Mouse (Mus musculus) neutrophil, adult 5-6 weeks (primary cell): ENCODE results near the gene Sh2d6. TPM values are rescaled to one million over a fixed set of nuclear protein-coding genes. Genes with fewer than 3 reads are reported as not detected.

ENCODE experiments used
- ATAC-seq: fragments of 151-379, 151-347 bp; 2 replicates; pipeline ENCODE4 v1.8.0; 2017; ENCODE audit warnings: mild to moderate bottlenecking, moderate TSS enrichment; ENCODE audit not compliant: insufficient number of reproducible peaks, poor library complexity, low FRiP score, severe bottlenecking; ENCODE audit errors: extremely low read depth
- total RNA-seq: library from RNA; stranded (forward); fragments of 200-1000 nt; gene quantifications from 2 replicates; pipeline ENCODE4 v1.2.3, GENCODE M21; 2017

The Sh2d6 gene
- 1.3 TPM in 1 of 2 replicates, not detected in the other for total RNA-seq

DNA sequence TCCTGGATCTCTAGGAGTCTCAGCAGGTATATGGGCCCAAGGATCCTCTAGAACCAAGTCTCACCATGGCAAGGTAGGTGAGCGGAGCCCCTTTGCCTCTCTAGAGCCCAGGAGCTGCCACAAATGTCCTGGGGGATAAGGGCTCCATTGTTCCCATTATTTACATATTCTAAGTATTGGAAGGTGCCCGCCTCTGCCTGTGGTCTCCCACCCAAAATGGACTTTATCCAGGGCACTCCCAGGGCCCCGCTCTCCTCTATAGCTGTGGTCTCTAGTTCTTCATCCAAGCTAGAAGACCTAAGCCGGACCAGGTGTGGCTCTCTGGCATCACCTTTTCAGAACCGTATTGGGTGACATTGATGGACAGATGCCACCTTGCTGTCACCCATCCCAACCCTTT lies at the start of gene Sh2d6:
Gene Sh2d6, minus strand, starts transcription at position 101 of the 400 bp plus-strand sequence.
- no peak for ATAC-seq

DNA sequence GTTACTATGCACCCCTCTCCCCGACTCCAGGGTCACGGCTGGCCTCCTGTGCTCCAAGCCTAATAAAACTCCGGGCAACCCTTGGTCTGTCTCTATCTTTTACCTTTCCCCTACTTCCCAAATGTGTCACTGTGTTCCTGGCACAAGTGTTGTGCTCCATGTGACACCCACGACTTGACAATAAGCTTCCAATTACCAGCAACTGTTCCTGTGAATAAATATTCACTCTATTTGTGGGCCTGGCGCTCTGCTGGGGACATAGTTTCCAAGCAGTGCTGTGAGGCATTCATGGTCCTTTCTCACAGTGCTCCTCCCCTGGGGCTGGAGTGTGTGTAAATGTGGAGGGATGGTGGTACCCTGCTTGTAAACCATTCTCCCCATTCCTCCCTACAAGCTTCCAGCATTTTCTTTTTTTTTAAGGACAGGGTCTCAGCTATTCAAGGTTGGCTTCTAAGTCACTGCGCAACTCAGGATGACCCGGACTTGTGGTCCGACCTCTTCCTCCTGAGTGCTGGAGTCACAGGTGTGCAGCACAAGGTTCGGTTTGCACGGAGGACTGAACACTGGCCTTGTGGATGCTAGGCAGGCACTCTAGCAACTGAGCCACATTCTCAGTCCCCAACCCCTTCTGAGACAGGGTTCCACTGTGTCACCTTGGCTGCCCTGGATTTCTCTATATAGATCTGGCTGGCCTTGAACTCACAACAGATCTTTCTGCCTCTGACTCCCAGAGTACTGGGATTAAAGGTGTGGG lies 49.3 kb upstream of the Sh2d6 start:
- ATAC-seq = no peak

DNA sequence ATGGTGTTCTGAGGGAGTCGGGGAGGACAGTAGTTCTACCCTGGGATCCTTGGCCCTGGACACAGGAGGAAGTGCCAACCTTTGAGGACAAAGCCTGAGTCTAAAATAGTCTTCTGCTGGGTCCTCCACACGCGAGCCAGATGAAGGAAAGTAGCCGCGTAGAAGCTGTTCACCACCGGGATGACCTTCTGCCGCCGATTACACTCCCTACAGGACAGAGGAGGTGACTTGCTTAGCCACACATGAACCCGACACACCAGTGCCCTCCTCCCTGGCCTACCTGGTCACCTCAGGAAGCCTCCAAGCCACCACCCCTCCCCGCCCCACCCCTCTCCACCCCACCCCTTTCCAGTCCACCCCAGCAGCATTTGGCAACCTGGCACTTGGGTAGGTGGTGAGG lies 47.2 kb upstream of the Sh2d6 start:
- ATAC-seq = no peak

DNA sequence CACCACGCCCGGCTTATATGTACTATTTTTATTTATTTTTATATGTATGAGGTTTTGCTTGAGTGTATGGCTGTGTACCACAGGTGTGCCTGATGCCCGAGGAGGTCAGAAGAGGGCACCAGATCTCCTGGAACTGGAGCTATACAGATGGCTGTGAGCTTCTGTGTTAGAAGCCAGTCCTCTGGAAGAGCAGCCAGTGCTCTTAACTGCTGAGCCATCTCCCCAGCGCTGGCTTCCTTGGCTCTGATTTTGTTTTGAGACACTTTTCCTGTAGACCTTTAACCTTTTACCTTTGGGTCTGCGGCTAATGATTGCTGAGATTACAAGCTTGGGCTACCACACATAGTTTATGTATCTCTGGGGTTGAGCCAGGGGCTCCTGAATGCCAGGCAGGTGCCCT lies 46.0 kb upstream of the Sh2d6 start:
- no peak for ATAC-seq

DNA sequence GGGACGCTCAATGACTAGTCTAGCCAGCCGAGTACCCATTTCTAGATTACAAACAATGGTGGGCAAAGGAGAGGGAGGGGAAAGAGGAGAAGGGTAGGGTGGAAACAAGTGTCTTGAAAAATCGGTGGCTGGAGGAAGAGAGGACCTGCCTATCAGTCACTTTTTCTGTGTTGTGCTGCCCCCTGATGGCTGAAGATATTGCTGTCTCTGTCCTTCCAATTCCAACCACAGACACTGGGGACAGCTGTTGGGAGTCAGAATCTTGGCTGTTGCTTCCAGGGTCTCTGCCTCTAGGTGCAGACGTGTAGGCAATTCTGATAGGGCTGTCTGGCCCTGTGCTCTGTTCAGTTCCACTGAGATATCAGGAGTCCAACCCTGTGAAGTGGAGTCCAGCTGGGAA lies 44.5 kb upstream of the Sh2d6 start:
- peak; percentile 88 for ATAC-seq

DNA sequence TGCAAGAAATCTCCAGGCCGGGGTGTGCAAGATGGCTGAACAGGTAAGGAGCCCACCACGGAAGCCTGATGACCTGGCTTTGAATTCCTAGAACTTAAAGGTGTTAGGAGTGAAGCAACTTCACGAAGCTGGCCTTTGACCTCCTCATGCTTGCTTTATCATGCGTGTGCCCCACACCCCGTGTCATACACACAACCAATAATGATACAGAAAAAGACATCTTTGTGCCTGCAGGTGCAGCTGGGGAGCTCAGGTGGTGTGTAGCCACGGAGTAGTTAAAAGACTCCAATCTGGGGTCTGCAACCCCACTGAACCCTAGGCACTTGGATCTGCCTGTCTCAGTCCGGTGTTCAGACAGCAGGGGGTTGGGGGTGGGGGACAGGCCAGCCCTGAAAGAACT lies 44.0 kb upstream of the Sh2d6 start:
- ATAC-seq = no peak

DNA sequence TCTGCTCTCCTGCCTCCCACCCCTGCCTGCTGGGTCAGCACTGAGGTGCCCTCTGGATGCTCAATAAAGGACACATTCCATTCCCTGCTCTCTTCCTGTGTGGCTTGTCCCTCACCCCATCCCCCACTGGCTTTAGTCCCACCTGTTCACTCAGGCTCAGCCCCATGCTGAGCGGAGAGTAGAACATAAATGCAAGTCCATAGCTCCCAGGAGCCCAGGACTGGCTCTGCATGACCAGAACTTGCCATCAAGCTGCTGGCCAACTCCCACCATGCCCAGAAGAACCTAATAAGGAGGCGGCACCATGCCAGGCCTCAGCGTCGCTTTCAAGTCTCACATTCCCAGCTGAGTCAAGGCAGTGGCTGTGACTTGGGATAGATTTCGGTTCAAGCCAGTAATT lies 41.4 kb upstream of the Sh2d6 start:
- ATAC-seq = no peak

DNA sequence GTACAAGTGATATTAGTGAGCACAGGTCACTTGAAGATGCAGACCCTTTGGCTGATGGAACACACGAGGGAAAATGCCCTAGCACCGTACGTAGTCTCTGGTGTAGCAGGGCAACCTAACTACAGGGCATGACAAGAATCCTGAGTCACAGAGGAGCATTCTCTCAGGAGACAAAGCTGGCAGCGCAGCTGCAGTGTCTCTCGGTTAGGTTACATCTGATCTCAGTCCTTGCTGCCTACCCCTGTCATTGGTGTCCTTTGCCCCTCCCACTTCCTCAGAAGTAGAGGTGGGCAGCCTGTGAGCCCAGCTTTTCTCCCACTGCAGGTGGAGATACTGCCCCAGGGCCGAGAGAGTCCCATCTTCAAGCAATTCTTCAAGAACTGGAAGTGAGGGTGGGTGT lies 41.0 kb upstream of the Sh2d6 start:
- ATAC-seq = no peak

DNA sequence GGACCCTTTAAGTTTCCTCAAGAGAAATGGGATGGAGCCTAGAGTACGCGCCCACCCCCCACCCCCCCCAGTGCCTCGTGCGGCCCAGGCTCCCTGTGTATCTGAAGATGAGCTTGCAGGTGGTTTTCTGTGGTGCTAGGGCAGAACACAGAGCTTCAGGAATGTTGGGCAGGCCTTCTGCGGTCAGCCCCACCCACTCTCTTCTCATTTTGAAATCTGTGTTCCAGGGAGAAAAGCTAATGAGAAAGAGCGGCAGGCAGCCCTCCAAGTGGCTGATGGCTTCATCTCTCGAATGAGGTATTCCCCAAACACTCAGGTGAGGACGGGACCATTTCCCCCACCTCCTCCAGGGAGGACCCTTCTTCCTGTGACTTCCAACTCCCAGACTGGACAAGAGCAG lies 39.3 kb upstream of the Sh2d6 start:
- no peak for ATAC-seq

DNA sequence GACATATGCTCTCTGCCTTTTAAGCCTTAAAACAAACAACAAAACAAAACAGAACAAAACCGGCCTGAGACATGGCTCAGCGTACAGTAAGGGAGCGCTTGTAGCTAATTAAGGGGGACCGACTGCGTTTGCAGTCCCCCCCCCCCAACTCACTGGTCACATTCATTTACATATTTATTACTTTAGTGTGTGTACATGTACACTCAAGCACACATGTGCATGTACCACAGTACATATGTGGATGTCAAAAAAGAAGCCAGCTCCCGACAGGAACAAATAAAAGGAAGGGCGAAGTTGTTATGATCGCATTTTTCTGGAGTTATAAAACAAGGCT lies 31.5 kb upstream of the Sh2d6 start:
- ATAC-seq = no peak

DNA sequence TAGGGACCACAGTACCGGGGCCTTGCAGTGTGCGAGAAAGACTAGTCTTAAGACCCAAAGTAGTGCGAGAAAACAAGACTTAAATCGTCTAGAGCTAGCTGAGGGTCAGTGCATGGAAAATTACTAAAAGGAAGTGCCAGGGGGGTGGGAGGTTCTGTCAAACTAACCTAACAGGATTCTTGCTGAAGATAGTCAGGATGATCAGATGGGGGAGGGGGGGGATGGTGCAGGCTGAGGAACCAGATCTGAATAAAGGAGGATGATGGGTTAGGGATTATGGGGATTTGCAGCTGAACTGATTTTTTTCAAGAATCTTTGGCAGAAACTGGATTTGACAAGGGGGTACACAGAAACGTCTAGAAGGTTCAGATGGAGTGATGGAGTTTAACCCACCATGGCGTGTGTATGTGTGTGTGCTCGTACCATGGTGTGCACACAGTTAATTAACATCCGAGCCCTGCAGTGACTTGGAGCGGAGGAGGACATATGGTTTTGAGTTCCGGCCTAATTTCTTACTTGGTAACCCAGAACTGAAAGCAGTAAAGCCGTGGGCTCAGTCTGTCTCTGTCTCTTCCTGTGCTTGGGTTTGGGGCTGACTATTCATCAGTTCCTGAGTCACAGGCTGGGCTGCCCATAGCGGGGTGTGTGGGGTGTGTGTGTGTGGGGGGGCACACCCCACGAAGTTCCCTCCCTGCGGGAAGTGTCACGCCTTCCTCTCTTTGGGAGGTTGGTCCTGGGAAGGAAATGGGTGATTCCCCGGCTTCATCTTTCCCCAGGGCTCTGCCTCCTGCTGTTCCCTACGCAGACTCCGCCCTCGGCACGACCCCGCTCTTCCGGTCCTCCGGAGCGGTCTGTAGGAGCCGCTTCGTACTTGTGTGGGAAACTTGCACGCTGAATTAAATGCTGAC lies 30.9 kb upstream of the Sh2d6 start:
- ATAC-seq = peak; percentile 45

DNA sequence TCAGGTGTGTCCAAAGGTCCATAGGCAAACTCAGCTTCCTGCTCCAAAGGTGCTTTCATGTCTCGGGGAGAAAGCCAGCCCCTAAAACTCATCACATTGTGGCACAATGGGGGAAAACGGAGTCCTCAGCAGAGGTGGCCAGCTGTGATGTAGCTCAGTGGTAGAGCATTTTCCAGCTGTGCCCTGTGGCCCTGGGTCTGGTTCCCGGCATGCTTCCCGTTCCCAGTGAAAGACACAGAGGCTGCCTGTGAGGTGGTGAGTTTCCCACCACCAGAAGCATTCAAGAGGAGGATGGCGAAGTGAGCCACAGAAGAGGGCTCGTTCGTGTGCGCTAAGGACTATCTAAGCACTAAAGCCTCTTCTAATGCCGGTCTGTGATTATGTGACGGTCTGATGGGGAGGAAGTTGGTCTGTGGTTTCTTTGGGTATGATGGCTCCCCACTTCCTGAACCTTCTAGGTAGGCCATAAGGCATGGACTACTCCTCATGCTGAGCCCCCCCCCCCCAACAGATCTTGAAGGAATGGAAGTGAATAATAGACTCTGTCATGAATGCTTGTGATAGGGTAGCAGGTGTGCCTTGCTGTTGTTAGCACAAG lies 29.1 kb upstream of the Sh2d6 start:
- peak; percentile 48; the same call in 1 of the 2 replicates for ATAC-seq

DNA sequence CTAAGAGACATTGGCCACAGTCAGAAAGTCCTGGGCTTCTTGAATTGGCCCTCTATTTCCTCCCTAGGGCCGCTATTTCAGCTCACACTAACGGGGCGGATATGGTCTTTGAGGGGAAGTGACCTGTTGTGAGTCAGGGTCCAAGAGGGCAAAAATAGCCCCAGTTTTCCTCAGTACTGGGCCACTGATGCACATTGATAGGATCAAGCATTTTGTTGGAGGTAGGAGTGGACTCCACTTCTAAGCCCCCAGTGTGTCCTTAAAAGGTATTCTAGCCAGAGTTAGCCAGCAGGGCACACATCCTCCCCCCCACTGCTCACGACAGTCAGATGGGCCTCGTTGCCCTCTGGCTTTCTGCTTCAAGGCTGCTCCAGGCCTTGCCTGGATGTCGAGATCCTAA lies 28.5 kb upstream of the Sh2d6 start:
- no peak for ATAC-seq

DNA sequence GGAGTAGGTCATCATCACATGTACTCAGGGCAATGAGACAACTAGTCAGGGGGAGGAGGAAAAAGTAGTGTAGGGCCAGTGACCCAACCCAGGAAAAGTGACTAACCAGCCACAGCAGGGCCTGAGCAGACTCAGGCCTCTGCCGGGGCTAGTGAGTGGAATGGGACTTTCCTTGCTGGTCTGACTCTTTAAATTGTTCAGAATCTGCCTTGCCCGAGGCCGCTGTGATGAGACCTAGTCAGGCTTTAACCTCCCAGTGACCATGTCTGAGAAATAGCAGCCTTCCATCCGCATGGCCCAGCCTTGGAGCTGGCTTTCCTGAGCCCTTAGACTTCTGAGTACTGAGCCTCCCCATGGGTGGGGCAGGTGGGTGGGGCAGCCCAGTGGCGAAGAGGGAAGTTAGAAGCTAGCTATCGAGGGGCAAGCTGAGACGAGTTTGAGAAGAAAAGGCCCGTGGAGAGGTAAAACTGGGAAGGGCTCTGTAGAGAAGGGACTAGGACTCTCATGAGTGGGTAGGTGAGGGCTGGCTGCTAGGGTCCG lies 27.6 kb upstream of the Sh2d6 start:
- ATAC-seq = peak; percentile 35

DNA sequence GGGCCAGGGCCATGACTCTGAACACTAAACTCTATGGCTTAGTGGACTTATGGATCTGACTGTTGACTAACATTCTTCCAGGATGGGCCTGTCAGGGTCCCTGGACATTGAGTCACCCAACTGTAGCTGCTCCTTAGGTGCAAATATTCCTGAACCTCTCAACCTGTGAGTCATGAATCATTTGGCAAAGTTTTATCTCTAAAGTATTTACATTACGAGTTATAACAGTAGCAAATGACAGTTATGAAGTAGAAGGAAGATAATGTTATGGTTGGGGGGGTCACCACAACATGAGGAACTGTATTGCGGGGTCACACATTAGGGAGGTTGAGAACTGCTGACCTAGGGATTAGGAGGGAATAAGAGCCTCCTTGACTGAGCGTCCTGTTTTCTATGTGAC lies 26.4 kb upstream of the Sh2d6 start:
- ATAC-seq = no peak

DNA sequence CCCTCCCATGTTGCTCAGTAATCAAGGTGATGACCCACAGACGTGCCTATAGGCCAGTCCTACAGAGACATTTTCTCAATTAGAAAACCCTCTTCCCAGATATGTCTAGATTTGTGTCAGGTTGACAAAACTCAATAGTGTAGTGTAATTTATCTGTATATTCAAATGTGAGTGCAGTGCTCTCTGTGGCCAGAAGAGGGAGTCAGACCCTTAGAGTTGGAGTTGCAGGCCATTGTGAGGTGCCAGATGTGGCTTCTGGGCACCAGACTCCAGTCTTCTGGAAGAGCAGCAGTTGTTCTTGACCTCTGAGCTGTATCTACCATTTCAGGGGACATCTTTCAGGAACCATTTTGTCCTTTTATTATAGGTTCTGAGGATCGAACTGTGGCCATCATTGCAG lies 25.6 kb upstream of the Sh2d6 start:
- no peak for ATAC-seq

DNA sequence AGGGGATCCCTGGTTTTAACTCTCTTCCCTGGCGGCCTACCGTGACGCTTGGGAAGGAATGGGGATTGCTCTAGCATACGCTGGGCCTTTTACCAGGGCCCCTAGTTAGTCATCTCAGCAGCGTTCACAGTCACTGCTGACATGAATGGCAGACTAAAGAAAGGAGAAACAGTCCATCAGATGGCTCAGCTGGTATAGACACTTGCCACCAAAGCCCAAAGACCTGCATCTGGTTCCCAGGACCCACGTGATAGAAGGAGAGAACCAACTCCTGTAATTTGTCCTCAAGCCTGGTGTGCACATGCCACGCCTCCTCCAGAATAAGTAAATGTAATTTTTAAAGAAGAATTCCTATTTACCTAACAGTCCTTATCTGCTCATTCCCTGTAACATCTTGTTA lies 23.9 kb upstream of the Sh2d6 start:
- ATAC-seq = no peak

DNA sequence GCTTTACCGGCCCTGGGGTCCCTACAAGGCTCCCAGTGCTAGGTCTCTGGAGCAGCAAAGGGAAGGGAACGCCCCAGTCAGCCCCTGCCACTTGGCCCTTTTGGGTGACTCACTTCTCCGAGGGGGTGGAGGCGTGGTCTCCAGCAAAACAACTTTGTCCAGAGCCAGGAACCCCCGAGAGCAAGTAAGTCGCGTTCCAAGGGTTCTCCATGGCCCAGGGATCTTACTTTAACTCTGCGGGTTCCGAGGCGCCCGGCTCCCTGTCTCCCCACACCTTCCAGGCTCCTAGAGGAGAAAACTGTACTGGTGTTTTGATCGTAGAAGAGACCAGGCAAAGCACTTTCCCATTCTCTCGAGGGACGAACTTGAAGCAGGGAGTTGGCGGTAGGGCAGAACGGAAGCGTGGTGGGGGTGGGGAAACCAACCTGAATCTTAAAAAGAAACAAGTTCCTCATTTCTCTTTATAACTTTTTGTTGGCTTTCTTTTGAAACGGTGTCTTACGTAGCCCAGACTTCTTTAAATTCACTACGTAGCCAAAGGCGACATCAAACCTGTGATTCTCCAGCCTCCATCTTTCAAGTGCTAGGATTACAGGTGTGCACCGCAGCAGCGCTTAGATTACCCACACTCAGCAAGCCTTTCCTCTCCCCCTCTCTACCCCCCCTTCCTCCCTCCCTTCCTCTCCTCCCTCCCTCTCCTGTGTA lies 22.9 kb upstream of the Sh2d6 start, which contains the start of gene Capg:
Gene Capg, plus strand, starts transcription at position 109 of the 705 bp plus-strand sequence.
- peak; percentile 62 for ATAC-seq

DNA sequence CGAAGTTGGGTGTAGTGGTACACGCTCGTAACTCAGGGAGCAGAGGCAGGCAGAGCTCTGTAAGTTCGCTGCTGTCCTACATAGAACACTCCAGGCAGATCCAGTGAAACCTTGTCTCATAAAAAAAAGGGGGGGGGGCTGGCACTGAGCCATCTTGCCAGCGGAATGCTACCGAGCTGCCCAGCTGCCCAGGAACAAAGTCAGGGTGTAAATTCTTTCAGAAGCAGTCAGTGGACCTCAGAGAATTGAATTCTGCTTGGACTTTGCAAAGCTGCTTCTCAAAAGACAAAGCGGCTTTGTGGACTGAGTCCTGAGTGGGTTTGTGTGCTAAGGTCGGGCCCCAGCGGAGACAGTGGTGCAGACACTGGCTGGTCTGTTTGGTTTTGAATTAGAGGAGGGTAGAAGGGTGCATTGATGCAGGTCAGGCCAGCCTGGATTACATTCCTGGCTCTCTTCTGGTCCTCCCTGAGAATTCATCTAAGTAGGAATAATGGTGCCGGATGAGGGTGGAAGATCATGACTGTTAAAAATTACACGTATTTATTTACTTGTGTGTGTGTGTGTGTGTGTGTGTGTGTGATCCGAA lies 21.9 kb upstream of the Sh2d6 start:
- no peak for ATAC-seq
